Mouse (Mus musculus) hindbrain, embryonic 11.5 days (tissue): ENCODE data around the gene Nt5e. TPM values are rescaled to one million over a fixed set of nuclear protein-coding genes. Genes with fewer than 3 reads are reported as not detected.

Source experiments
- ATAC-seq: fragments of 200-750 bp; cut with Nextera tagmentation; 2 replicates; pipeline ENCODE4 v1.8.0; 2017; ENCODE audit warnings: mild to moderate bottlenecking, moderate TSS enrichment, moderate library complexity; ENCODE audit not compliant: low FRiP score
- DNase-seq: peaks from one replicate; pipeline ENCODE4 v3.0.0-alpha.2; 2015; ENCODE audit warnings: low spot score
- H3K27ac ChIP-seq: fragments of 300-500 bp; sonication (generic); 2 replicates; pipeline ENCODE4 v1.5.1; 2014; ENCODE audit warnings: mild to moderate bottlenecking, low read depth, low read length
- H3K27me3 ChIP-seq: fragments of 300-500 bp; sonication (generic); 2 replicates; pipeline ENCODE4 v1.6.1; 2014; ENCODE audit warnings: mild to moderate bottlenecking, low read length, moderate library complexity, mixed read lengths; ENCODE audit not compliant: control insufficient read depth, insufficient read depth
- H3K36me3 ChIP-seq: fragments of 300-500 bp; sonication (generic); 2 replicates; pipeline ENCODE4 v1.6.1; 2014; ENCODE audit warnings: mild to moderate bottlenecking, low read length, moderate library complexity, mixed read lengths; ENCODE audit not compliant: control insufficient read depth, insufficient read depth
- H3K4me1 ChIP-seq: fragments of 300-500 bp; sonication (generic); replicated peaks from 2 replicates; pipeline ENCODE4 v1.6.1; 2014; ENCODE audit warnings: low read length, mixed read lengths; ENCODE audit not compliant: control insufficient read depth, insufficient read depth
- H3K4me2 ChIP-seq: fragments of 300-500 bp; sonication (generic); replicated peaks from 2 replicates; pipeline ENCODE4 v1.6.1; 2014; ENCODE audit warnings: mild to moderate bottlenecking, low read depth, low read length
- H3K4me3 ChIP-seq: fragments of 300-500 bp; sonication (generic); 2 replicates; pipeline ENCODE4 v1.5.1; 2014; ENCODE audit warnings: low read depth, low read length
- H3K9ac ChIP-seq: fragments of 300-500 bp; sonication (generic); 2 replicates; pipeline ENCODE4 v1.6.1; 2014; ENCODE audit warnings: low read depth, low read length
- H3K9me3 ChIP-seq: fragments of 300-500 bp; sonication (generic); 2 replicates; pipeline ENCODE4 v1.6.1; 2016; ENCODE audit warnings: low read length; ENCODE audit not compliant: control insufficient read depth
- WGBS: fragments of 180-500 bp; shearing (Covaris S2); extraction: QIAGEN DNeasy Blood & Tissue Kit; methylation state at CpG from one replicate; pipeline ENCODE4 v1.1.7; 2014; 5-methylcytosine and 5-hydroxymethylcytosine counted together
- polyA plus RNA-seq: library from polyadenylated mRNA; unstranded; fragments of >200 nt; fragmentation: Nextera tagmentation; extraction: Ambion mirVana; gene quantifications from 2 replicates; pipeline ENCODE4 v1.2.1, GENCODE M21; 2014

The Nt5e gene
- polyA plus RNA-seq, 1 experiment from 2014 or later: 2.1 TPM

DNA sequence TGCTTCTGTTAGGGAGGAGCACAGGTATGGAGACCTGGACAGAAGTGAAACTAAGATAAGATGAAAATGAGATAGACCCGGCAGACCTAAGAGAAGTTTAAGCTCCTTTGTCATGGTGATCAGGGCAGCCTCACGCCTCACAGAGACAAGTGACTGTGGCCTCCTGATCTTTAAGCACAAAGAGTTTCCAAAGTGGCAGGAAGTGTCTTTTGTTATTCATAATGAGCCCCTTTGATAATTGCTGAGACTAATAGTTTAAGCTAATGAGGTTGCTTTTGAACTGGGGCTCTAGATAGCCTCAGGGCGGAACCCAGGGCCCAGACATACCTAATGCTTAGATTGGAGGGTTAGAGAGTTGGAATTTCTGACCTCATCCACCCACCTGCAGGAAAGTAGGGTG is 5.5 kb downstream of the Nt5e start:
- ATAC-seq: no peak; the same call in 1 of the 2 replicates
- WGBS: 19% methylated on average over 3 of the region's 3 CpGs

DNA sequence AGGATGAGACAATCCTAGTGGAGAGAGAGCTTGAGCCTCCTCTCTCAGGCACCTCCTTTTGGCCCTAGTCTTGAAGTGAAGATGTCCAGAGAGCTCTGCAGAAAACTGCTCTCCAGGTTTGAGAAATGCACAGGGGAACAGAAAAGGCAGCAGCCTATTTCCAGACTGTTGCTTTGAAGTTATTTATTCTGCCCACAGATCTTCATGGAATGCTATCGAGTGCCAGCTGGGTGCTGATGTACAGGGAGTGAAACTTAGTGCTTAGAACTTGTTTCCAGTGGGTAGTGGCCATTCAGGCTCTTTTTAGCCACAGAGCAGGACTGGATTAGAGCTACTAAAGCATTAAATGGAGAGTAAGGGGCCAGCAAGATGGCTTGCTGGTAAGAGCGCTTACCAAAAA is 8.8 kb downstream of the Nt5e start:
- no peak for ATAC-seq
- no peak for DNase-seq
- H3K4me3 ChIP-seq: no peak overlapping the region

More for the DNA sequence above, 5.5 kb downstream of the Nt5e start:
- Histone ChIP-seq H3K36me3 (no peaks in the 10 kb centered on the region), H3K27ac (no peak overlapping the region), H3K9ac (no peak overlapping the region), H3K27me3 (peaks cover 8% of the 10 kb centered on the region; the same call in 1 of the 2 replicates), H3K4me2 (no peak overlapping the region), H3K4me1 (no peaks in the 10 kb centered on the region), H3K4me3 (no peak overlapping the region), H3K9me3 (no peaks in the 10 kb centered on the region)
- peak; percentile 14 for DNase-seq

DNA sequence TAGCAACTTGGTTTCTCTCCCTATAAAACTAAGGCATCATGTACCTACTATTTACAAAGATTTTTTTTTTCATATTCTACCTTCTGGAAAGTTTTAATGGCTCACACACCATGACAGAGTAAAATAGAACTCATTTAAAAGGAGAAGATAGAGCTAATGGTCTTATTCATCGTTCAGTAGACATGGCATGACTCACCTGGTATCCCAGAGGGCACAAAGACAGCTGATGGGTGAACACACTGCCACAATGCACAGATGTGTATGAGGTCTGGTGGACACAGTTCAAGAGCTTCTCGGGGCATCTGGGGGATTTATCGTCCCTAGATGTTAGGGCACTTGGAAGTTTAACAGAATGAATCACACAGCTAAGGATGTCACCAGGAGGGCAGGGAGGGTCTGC is 13.8 kb downstream of the Nt5e start:
- H3K36me3 ChIP-seq: no peaks in the 10 kb centered on the region
- H3K9me3 ChIP-seq: no peaks in the 10 kb centered on the region
- no peaks in the 10 kb centered on the region for H3K4me1 ChIP-seq
- no peaks in the 10 kb centered on the region for H3K27me3 ChIP-seq
- no peak overlapping the region for H3K27ac ChIP-seq
- 90% methylated on average over 3 of the region's 3 CpGs for WGBS
- no peak for ATAC-seq
- no peak for DNase-seq
- no peak overlapping the region for H3K4me2 ChIP-seq
- H3K4me3 ChIP-seq: no peak overlapping the region
- no peak overlapping the region for H3K9ac ChIP-seq

More for the DNA sequence above, 8.8 kb downstream of the Nt5e start:
- no peak overlapping the region for H3K4me2 ChIP-seq
- no peak overlapping the region for H3K9ac ChIP-seq
- no peaks in the 10 kb centered on the region for H3K27me3 ChIP-seq
- no peaks in the 10 kb centered on the region for H3K4me1 ChIP-seq
- H3K36me3 ChIP-seq: no peaks in the 10 kb centered on the region
- H3K27ac ChIP-seq: no peak overlapping the region
- H3K9me3 ChIP-seq: no peaks in the 10 kb centered on the region
- 63% methylated on average over 1 of the region's 2 CpGs for WGBS

DNA sequence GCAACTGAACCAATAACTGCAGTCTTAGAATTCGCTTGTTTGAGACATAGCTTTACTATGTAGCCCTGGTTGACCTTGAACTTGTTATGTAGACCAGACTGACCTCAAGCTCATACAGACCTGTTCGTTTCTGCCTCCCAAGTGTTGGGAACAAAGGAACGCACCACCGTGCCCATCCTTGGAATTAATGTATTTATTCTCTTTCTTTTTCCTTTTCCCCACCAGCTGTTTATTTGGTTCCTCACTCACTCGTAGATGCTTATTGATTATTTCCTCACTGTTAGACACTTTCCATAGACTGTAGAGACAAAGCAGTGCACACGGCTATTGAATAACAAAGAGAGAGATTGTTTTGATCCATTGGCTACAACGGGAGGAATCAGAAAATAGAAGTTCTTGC is 15.2 kb downstream of the Nt5e start:
- Histone ChIP-seq H3K27ac (no peak overlapping the region), H3K4me1 (no peaks in the 10 kb centered on the region), H3K4me3 (no peak overlapping the region), H3K9ac (no peak overlapping the region), H3K36me3 (no peaks in the 10 kb centered on the region), H3K9me3 (no peaks in the 10 kb centered on the region), H3K4me2 (no peak overlapping the region), H3K27me3 (no peaks in the 10 kb centered on the region)
- DNase-seq (no peak), ATAC-seq (no peak)
- WGBS: 40% methylated on average over 7 of the region's 7 CpGs

DNA sequence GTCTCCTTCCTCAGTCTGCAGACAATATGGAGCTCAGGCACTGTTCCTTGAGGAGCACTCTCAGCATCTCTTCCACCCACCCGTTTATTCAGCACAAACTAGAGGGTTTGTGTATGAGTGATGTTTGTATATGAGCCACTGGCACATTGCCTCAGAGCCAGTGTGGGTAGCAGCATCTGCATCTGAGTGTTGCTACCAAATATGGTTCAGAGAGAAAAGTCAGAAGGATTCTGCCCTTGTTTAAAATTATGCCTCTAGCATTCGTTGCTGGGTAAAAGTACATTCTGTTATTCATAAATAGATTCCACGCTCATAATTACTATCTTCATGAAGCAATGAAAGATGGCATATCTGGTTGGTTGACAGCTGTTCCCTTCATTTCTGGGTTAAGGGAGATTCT is 15.7 kb downstream of the Nt5e start:
- no peaks in the 10 kb centered on the region for H3K9me3 ChIP-seq
- no peak overlapping the region for H3K4me3 ChIP-seq
- no peaks in the 10 kb centered on the region for H3K27me3 ChIP-seq
- H3K27ac ChIP-seq: no peak overlapping the region
- H3K36me3 ChIP-seq: no peaks in the 10 kb centered on the region
- H3K4me2 ChIP-seq: no peak overlapping the region
- ATAC-seq (no peak), DNase-seq (no peak)
- H3K9ac ChIP-seq: no peak overlapping the region
- 74% methylated on average over 3 of the region's 3 CpGs for WGBS
- H3K4me1 ChIP-seq: no peaks in the 10 kb centered on the region

DNA sequence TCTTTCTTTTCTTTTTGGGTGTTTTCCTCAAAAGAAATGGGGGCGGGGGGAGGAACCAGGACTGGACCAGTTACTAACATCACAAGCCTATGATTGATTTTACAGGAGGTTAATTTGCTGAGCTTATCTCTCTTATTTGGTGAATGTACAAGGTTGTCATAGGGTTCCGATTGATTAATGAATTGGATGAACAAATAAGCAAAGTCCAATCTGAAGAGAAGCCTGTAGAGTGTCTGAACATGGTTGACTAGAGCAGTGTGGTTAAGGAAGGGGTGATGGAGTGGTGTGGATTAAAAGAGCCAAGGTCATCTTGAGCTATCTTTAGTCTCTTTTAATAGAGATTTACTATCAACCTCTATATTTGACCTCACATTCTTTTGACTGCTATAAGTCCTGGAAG is 17.4 kb downstream of the Nt5e start:
- no peak for ATAC-seq
- H3K4me3 ChIP-seq: no peak overlapping the region
- no peaks in the 10 kb centered on the region for H3K27me3 ChIP-seq
- H3K36me3 ChIP-seq: no peaks in the 10 kb centered on the region
- DNase-seq: no peak
- H3K4me1 ChIP-seq: no peaks in the 10 kb centered on the region
- H3K4me2 ChIP-seq: no peak overlapping the region
- 95% methylated on average over 2 of the region's 2 CpGs for WGBS
- no peak overlapping the region for H3K9ac ChIP-seq
- H3K9me3 ChIP-seq: no peaks in the 10 kb centered on the region
- H3K27ac ChIP-seq: no peak overlapping the region

DNA sequence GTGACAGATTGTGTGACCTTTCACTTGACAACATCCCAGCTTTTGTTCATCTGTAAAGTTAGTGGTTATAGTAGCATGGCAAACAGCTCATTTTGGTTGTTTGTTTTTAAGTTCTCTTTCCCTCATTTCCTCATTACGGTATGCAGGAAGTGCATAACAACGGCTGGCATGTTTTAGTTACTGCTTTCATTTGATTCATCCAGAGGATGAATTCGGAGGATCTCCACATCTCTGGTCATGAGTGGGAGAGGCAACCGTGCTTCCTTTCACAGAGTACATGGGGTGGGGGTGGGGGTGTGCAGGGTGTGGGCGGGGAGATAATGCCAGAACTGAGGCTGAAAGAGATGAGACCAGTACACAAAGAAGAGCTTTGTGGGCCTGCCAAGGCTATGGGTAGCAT is 19.9 kb downstream of the Nt5e start:
- H3K9ac ChIP-seq: no peak overlapping the region
- no peak overlapping the region for H3K4me2 ChIP-seq
- ATAC-seq (no peak), DNase-seq (no peak)
- no peak overlapping the region for H3K27ac ChIP-seq
- no peaks in the 10 kb centered on the region for H3K36me3 ChIP-seq
- 68% methylated on average over 5 of the region's 5 CpGs for WGBS
- no peaks in the 10 kb centered on the region for H3K27me3 ChIP-seq
- no peak overlapping the region for H3K4me3 ChIP-seq
- H3K4me1 ChIP-seq: no peaks in the 10 kb centered on the region
- H3K9me3 ChIP-seq: no peaks in the 10 kb centered on the region

DNA sequence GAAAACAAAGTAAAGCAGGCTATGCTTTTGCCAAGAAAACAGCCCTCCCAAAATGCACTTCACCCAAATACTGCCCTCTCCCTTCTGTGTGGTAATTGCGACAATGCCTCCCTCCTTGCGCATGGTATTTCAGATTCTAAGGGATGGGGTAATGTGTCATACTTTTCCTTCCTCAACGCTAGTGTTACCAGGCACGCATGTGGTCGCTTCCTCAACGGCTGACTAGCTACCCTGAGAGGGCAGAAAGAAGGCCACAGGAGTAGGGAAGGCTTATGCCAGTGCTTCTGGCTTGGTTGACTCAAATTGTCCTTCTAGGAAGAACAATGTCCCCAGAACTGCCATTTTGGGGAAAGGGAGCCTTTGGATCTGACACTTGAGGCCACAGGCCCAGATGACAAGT is 21.6 kb downstream of the Nt5e start:
- DNase-seq (no peak), ATAC-seq (no peak)
- Histone ChIP-seq H3K36me3 (no peaks in the 10 kb centered on the region), H3K27me3 (no peaks in the 10 kb centered on the region), H3K4me2 (no peak overlapping the region), H3K9me3 (no peaks in the 10 kb centered on the region), H3K9ac (no peak overlapping the region), H3K27ac (no peak overlapping the region), H3K4me3 (no peak overlapping the region), H3K4me1 (0 out of 2 replicates have a peak, but pooled peaks cover 2% of the 10 kb centered on the region)
- 90% methylated on average over 6 of the region's 6 CpGs for WGBS

DNA sequence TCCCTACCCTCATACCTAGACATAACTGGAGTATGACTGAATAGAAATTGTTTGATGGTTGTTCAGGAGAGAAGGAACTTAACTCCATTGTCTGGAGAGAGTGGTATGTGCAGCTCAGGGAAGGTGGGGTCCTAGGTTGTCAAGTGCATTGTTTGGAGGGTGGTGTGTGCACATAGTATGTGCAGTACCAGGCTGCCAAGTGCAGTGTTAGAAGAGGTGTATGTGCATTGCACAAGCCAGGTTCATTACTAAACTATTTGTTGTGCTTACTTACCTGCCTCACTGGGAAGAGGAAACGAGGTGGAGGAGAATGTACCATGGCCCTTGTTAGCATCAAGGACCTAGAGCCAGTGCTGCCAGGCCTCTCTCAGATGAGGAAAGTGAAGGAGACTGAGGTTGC is 23.3 kb downstream of the Nt5e start:
- ATAC-seq: no peak
- no peak overlapping the region for H3K4me3 ChIP-seq
- no peak for DNase-seq
- no peaks in the 10 kb centered on the region for H3K36me3 ChIP-seq
- H3K4me2 ChIP-seq: no peak overlapping the region
- 81% methylated on average over 1 of the region's 1 CpGs for WGBS
- no peak overlapping the region for H3K27ac ChIP-seq
- H3K9me3 ChIP-seq: no peaks in the 10 kb centered on the region
- no peak overlapping the region for H3K9ac ChIP-seq
- no peaks in the 10 kb centered on the region for H3K27me3 ChIP-seq
- H3K4me1 ChIP-seq: 0 out of 2 replicates have a peak, but pooled peaks cover 2% of the 10 kb centered on the region
